Mouse (Mus musculus): ENCODE data around the gene Hsf4.

The Hsf4 gene

GRCm38 (mm10) chr8:105259721-105260320 is 9.8 kb upstream of the Hsf4 start:
- peak; percentile 73 to 75 for DNase-seq

GRCm38 (mm10) chr8:105260371-105261099 is 9.1 kb upstream of the Hsf4 start:
- DNase-seq: no peak

DNA sequence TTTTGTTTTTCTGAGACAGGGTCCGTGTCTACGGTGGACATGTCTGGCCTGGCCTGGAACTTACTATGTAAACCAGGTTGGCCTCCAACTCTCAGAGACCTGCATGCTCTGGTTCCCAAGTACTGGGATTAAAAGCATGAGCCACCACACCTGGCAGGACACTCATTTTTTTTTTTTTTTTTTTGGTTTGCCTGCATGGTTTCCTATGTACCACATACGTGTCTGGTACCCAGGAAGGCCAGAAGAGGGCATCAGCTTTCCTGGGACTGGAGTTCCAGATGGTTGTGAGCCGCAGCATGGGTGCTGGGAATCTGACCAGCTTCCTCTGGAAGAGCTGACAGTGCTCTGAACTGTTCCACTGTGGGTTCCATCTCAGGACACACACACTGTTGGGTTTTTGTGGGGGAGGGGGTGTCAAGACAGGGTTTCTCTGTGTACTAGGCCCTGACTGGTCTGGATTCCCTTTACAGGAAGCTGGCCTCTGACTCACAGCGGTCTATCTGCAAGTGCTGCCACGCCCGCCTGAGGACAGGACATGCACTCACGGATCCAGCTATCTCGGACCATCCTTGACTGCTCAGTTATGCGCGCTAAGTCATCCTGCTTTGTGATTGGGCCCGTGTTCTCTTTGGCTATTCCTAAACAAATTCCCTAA is 8.1 kb upstream of the Hsf4 start:
- no peak for DNase-seq

GRCm38 (mm10) chr8:105263244-105263912 is 6.2 kb upstream of the Hsf4 start:
- DNase-seq: peak in 1 of 2 experiments; percentile 18

GRCm38 (mm10) chr8:105264024-105264982 is 5.3 kb upstream of the Hsf4 start, which contains the start of the genes Tradd and Fbxl8:
Gene Tradd (minus strand): TSS chr8:105264609.
Gene Fbxl8 (plus strand): TSS chr8:105264648.
- DNase-seq: peak; percentile 82 to 89

DNA sequence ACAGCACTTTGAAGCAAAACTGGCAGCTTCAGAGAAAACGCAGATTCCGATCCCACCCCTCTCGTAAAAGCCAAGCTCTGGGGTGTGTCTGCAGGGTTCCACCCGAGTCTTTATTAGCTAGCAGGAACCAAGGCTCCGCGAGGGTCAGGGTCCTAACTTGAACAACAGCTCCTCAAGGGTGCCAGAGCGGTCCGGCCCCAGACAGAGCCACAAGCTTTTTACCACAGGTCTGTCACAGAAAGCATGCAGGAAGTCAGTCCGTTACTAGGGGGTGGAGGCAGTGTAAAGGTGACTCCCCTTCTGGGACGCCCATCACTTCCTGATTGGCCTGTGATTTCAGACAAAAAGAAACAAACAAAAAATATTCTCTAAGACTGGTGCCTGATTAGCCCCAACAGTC is 4.5 kb upstream of the Hsf4 start:
- peak in 1 of 2 experiments; percentile 59 for DNase-seq

DNA sequence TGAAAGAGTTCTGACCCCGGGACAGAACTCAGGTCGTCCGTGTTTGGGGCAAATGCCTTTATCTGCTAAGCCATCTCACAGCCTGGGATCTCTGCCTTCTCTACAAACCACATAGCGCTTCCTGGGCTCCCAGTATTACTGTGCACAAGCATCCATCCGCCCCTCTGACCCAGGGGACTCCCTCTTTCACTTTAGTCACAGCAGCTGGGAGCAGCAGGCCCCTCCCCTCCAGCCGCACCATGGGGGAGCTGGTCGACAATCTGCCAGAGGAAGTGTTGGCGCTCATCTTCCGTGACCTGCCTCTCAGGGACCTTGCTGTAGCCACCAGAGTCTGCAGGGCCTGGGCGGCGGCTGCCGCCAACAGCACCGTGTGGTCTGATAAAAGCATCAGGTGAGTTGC is 2.8 kb upstream of the Hsf4 start:
- DNase-seq: no peak

GRCm38 (mm10) chr8:105268342-105269074 is 1.1 kb upstream of the Hsf4 start:
- peak in 1 of 2 experiments; percentile 55 for DNase-seq

DNA sequence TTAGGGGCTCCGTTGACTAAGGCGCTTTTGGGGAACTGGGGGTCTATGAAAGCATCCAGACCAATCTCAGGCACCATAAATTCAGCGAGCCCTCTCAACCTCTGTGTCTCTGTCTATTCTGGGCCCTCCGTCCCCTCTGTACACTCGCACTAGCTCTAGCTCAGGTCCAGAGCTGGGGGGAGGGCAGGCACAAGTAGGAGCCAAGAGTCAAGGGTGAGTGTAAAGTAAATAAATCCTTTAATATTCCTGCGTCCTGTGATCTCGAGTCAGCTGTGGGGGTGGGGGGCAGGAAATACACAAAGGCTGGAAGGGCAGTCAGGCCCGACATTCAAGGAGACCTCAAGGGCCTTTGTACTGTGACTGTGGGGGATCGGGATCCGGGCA is 534 bp upstream of the Hsf4 start:
- peak; percentile 43 to 62 for DNase-seq

DNA sequence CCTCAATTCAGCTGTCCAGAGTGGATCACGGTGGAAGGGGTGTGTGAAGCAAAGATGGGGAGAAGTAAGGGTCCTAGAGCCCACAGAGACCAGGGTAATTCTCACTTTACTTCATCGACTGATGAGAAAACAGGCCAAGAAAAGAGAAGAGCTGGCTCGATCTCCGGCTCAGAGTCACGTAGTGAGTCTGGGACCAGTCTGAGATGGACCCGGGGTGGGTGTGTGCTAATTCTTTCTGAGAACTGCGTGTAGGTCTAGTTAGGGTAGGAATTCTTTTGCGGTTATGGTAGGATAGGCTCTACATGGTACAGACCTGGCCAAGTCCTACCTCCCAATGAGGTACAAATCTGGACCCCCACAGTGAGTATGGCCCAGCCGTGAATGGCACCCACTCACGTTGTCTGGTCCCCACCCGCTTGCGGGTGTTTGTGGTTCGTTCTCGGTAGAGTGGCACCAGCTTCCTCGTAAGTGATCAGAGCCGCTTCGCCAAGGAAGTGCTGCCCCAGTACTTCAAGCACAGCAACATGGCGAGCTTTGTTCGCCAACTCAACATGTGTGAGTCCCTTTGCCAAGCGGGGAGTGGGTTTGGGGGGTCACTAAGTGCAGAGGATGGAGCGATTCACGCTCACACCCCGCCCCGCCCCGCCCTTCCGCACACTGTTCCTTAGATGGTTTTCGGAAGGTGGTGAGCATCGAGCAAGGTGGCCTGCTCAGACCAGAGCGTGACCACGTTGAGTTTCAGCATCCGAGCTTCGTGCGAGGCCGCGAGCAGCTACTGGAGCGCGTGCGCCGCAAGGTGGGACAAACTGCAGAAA is 707 bp downstream of the Hsf4 start:
- DNase-seq: no peak

GRCm38 (mm10) chr8:105270916-105271186 is 1.2 kb downstream of the Hsf4 start:
- DNase-seq: no peak

DNA sequence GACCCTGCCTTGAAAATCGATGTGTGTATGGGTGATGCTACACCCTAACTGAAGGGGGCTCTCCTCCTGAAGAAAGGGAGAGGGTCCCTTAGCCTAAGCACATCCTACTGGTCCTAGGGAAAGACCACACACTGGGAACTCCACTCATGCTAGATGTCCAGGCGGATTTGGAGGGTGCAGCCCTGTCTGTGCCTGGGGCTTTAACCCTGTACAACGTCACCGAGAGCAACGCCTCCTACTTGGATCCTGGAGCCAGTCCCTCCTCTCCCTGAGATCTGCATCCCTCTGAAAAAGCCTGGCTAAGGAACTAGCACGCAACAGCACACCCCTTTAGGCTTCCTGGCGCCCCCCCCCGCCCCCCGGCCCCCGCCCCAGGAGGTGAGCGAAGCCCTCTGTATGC is 5.8 kb downstream of the Hsf4 start:
- DNase-seq: no peak

DNA sequence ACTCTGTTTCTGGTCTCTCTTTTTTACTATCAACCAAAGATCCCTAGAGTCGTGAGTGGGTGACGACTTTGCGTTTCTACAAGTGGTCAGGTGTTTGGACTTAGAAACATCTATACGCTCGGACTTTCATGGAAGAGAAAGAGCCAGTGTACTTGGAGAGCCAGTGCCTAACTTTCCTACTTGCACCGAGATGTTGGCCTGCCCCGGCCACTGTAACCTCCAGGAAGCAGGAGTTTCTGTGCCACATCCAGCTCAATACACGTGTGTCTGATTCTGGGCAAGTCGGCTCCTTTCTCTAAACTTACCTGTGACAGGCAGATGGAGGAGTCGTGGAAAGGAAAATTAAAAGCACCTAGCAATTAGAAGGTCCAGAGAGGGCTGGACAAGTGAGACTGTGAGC is 6.2 kb downstream of the Hsf4 start, which contains the start of gene Nol3:
Gene Nol3, plus strand, starts transcription at position 301 of the 400 bp plus-strand sequence.
- DNase-seq: no peak

DNA sequence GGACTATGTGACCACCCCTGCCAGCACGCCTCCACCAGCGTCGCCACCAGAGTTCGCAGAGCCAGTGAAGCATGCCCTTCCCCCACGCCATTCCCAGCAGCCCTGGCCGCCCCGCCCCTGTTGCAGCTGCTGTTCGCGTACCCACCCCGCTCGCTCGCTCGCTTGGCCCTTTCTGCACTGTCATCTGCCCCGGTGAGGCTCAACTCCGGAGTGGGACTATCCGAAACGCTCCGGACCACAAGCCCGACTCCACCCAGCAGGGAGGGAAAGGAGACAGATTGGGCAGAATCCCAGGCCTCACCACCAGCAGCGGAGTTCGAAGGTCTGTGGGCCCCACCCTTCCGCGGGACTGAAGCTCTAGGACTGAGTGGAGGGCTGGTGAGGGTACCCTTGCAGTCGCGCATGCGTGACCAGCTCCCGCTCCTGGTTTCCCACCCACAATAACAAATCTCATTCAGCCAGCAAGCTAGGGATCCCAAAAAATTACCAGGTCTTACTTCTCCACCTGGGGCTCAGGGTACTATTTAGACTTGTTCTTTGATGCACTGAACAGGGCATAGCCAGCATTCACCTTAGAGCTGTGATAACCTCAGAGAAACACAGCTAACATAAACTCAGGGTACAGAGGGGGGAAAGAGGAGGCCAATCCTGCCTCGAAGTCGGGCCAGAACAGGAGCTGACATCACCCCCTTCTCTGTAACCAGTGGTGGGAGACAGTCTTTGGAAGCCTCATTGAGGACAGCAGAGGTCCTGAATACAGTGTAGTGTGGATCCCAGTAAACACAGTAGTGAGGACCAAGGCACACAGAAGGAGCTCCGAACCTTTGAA is 6.9 kb downstream of the Hsf4 start:
- DNase-seq: peak; percentile 71 to 74

DNA sequence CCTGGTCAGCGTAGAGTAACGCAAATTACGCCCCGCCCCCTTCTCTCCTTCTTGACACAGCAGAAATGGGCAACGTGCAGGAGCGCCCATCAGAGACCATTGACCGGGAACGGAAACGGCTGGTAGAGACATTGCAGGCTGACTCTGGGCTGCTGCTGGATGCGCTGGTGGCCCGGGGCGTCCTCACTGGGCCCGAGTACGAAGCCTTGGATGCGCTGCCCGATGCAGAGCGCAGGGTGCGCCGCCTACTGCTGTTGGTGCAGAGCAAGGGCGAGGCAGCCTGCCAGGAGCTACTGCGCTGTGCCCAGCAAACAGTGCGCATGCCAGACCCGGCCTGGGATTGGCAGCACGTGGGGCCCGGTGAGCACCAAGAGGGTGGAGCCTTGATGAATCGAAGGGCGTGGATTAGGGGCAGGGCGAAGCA is 9.3 kb downstream of the Hsf4 start:
- peak; percentile 90 to 94 for DNase-seq

- no peak for DNase-seq
Measured at GRCm38 (mm10) chr8:105280567-105280966, 11.0 kb downstream of the Hsf4 start.

- no peak for DNase-seq
Measured at GRCm38 (mm10) chr8:105281821-105282220, 12.2 kb downstream of the Hsf4 start.

DNA sequence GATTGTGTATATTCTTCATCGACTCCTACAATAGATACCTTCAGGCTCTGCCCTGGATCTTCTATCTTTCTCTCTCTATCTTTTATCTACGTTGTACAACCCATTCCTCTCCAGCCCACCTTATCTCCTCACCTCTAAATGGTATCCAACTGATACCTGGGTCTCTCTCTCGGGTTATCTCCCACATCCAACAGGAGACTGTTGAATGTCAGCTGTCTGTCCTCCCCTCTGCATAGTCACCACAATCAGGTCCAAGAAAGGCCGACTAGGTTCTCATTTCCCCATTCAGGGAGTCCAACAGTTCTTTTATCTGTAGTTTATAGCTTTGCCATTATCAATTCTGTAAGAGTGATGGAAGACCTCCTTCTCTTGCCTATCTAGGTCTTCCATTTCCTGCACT is 12.6 kb downstream of the Hsf4 start:
- no peak for DNase-seq

DNA sequence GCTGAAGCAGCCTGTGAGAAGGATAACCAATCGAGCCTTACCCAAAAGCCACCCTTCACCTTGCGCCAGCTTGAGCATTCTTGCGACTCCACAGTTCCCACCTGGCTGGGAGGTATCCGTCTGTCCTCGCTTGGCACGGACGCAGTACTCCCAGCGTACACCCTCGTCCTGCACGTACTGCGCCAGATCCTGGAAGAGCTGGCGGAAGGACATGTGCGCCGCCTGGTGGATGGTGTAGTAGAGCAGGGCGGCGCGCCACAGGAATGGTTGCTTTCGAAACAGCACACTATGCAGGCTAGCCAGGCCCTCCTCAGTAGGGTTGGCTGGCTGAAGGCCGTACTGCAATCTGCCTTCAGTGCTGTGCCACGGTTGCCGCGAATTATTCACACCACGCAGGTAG is 13.5 kb downstream of the Hsf4 start:
- DNase-seq: peak; percentile 62 to 67

DNA sequence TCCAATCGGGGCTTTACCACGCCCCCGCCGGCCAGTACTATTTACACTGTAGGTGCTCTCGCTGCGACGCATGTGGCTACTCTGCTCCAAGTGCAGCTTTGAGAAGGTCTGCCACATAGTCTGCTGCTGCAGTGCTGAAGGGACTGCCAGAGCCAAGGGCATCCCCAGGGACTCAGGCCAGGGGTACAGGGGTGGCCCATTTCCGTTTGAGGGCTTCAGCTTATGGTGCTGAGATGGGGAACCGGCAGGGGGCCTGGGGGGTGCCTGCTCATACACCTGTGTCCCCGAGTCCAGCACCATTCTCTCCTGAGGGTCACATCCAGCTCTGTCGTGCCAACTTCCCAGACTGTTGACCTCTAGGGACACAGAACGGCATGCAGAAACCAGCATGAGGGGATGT is 15.9 kb downstream of the Hsf4 start:
- DNase-seq: no peak
